ENCODE assay signal across 23 mouse cellular contexts in the genomic region with DNA sequence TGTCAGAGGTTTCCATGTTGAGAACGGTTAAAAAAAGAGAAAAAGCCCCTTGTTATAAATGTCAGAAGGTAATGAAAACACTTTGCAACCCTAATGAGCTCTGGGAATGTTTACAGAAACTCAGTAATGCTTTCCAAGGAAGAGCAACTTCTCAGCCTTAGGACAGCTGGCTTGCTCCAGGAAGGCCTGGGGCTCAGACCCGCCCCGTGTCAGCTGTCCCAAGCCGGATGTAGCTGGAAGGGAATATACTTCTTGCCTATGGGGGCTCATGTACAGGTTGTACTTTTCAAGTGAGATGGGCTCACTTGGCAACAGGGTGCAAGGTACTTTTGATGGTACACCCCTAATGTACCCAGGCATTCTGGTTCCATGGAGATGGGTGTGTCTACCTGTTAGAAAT. TPM values are rescaled to one million over a fixed set of nuclear protein-coding genes. Genes with fewer than 3 reads are reported as not detected.
A peak's percentile ranks its signal among the peaks of the same experiment; 100 is the strongest.
DNase-seq lines count a peak whose midpoint lies in the region; ATAC-seq and TF ChIP-seq lines count a peak whose summit lies in the region.
"Had no signal": no experiment of that assay in that cellular context is flagged by ENCODE, and none has a peak within 500 bp of the region (broad histone marks: within the 10 kb centered on the region; RNA-seq: fewer than 3 reads in every experiment).

No protein-coding gene starts in this region.

- peak overlapping the region; percentile 38; the same call in 1 of the 2 replicates for H3K27ac ChIP-seq in intestine, embryonic 15.5 days
- no peak overlapping the region for H3K27ac ChIP-seq in intestine, postnatal 0 days (ENCODE audit: low read depth, low read length)
- peak overlapping the region; percentile 16; the same call in 1 of the 2 replicates for H3K27ac ChIP-seq in stomach, embryonic 16.5 days (ENCODE audit: low read length)
- no peak overlapping the region for H3K27ac ChIP-seq in stomach, postnatal 0 days (replicated peaks)
- peak overlapping the region; percentile 59; the same call in 1 of the 2 replicates for H3K27ac ChIP-seq in intestine, embryonic 16.5 days (ENCODE audit: low read length)
- H3K27ac ChIP-seq in kidney, embryonic 14.5 days (ENCODE audit: low read depth, low read length) = no peak overlapping the region

- 59% methylated on average over 4 of the region's 4 CpGs for WGBS in intestine, embryonic 15.5 days
- WGBS in intestine, postnatal 0 days = 66% methylated on average over 4 of the region's 4 CpGs
- 65% methylated on average over 4 of the region's 4 CpGs for WGBS in stomach, embryonic 16.5 days
- WGBS in stomach, postnatal 0 days = 55% methylated on average over 4 of the region's 4 CpGs
- 62% methylated on average over 4 of the region's 4 CpGs for WGBS in intestine, embryonic 16.5 days
- WGBS in kidney, embryonic 14.5 days = 80% methylated on average over 4 of the region's 4 CpGs

- ATAC-seq in intestine, embryonic 15.5 days = no peak
- no peak for ATAC-seq in intestine, postnatal 0 days
- ATAC-seq in stomach, embryonic 16.5 days (ENCODE audit: insufficient read depth, low FRiP score) = no peak
- ATAC-seq in stomach, postnatal 0 days (ENCODE audit: low FRiP score, low TSS enrichment) = no peak
- peak; percentile 52; the same call in 1 of the 2 replicates for ATAC-seq in intestine, embryonic 16.5 days
- ATAC-seq in kidney, embryonic 14.5 days (ENCODE audit: low FRiP score, low TSS enrichment) = no peak
- ATAC-seq: activated CD4-positive, CD25-positive, alpha-beta regulatory T cell, adult 4 months; CD4-positive, CD25-positive, alpha-beta regulatory T cell, adult 4 months; Patski had no signal

- no peaks in the 10 kb centered on the region for H3K36me3 ChIP-seq in intestine, embryonic 15.5 days
- H3K36me3 ChIP-seq in intestine, postnatal 0 days (ENCODE audit: control insufficient read depth, insufficient read depth) = no peaks in the 10 kb centered on the region
- H3K36me3 ChIP-seq in stomach, embryonic 16.5 days (ENCODE audit: control insufficient read depth, insufficient read depth, low read length) = no peaks in the 10 kb centered on the region
- H3K36me3 ChIP-seq in stomach, postnatal 0 days (ENCODE audit: control insufficient read depth, insufficient read depth, low read length) = no peaks in the 10 kb centered on the region
- no peaks in the 10 kb centered on the region for H3K36me3 ChIP-seq in intestine, embryonic 16.5 days (ENCODE audit: control insufficient read depth, insufficient read depth, low read length)
- no peaks in the 10 kb centered on the region for H3K36me3 ChIP-seq in myocyte (ENCODE audit: control insufficient read depth, insufficient read depth)
- H3K36me3 ChIP-seq in kidney, embryonic 14.5 days (ENCODE audit: control insufficient read depth, insufficient read depth, low read length) = no peaks in the 10 kb centered on the region
- H3K36me3 ChIP-seq: G1E had no signal

- no peak for TF ChIP-seq EP300 in stomach, postnatal 0 days (optimal IDR thresholded peaks at IDR 0.05)

- TF ChIP-seq CTCF in intestine, postnatal 0 days (IDR thresholded peaks at IDR 0.05; ENCODE audit: low read depth) = no peak
- no peak for TF ChIP-seq CTCF in stomach, postnatal 0 days (IDR thresholded peaks at IDR 0.05; ENCODE audit: low read depth)

- 0 out of 2 replicates have a peak, but pooled peaks cover 4% of the 10 kb centered on the region for H3K4me1 ChIP-seq in intestine, embryonic 15.5 days (replicated peaks)
- H3K4me1 ChIP-seq in intestine, postnatal 0 days (replicated peaks; ENCODE audit: control insufficient read depth, insufficient read depth, low read length) = no peaks in the 10 kb centered on the region
- H3K4me1 ChIP-seq in stomach, embryonic 16.5 days (ENCODE audit: control insufficient read depth, insufficient read depth, low read length) = no peaks in the 10 kb centered on the region
- no peaks in the 10 kb centered on the region for H3K4me1 ChIP-seq in stomach, postnatal 0 days (replicated peaks; ENCODE audit: control insufficient read depth, insufficient read depth)
- H3K4me1 ChIP-seq in intestine, embryonic 16.5 days (ENCODE audit: control insufficient read depth, insufficient read depth, low read length) = no peaks in the 10 kb centered on the region
- H3K4me1 ChIP-seq in kidney, embryonic 14.5 days (ENCODE audit: control insufficient read depth, insufficient read depth, low read length) = no peaks in the 10 kb centered on the region

- no peak for DNase-seq in stomach, postnatal 0 days (ENCODE audit: low spot score)
- no peak for DNase-seq in gastrocnemius, adult 18-20 months (ENCODE audit: low spot score)
- DNase-seq: adrenal gland, adult 2 months; adrenal gland, adult 8-10 months; adrenal gland, postnatal 10 days; adrenal gland, postnatal 14 days; adrenal gland, postnatal 25 days; adrenal gland, postnatal 36 days; B cell, adult 2 months; cerebellum, adult 11 months; cerebellum, adult 11-12 months had no signal

- H3K79me2 ChIP-seq in myocyte (ENCODE audit: control insufficient read depth, insufficient read depth) = no peaks in the 10 kb centered on the region

- H3K4me3 ChIP-seq in intestine, embryonic 15.5 days (replicated peaks) = no peak overlapping the region
- H3K4me3 ChIP-seq in intestine, postnatal 0 days (ENCODE audit: low read depth, low read length) = no peak overlapping the region
- H3K4me3 ChIP-seq in stomach, embryonic 16.5 days (replicated peaks; ENCODE audit: low read length) = no peak overlapping the region
- no peak overlapping the region for H3K4me3 ChIP-seq in stomach, postnatal 0 days (ENCODE audit: low read depth, low read length)
- H3K4me3 ChIP-seq in intestine, embryonic 16.5 days (ENCODE audit: low read length) = no peak overlapping the region
- H3K4me3 ChIP-seq in myocyte = no peak overlapping the region
- no peak overlapping the region for H3K4me3 ChIP-seq in kidney, embryonic 14.5 days (ENCODE audit: low read length)

- no peaks in the 10 kb centered on the region for H3K27me3 ChIP-seq in intestine, embryonic 15.5 days (replicated peaks)
- no peaks in the 10 kb centered on the region for H3K27me3 ChIP-seq in intestine, postnatal 0 days (replicated peaks; ENCODE audit: control insufficient read depth, insufficient read depth, low read length)
- no peaks in the 10 kb centered on the region for H3K27me3 ChIP-seq in stomach, embryonic 16.5 days (ENCODE audit: control insufficient read depth, insufficient read depth, low read length)
- H3K27me3 ChIP-seq in stomach, postnatal 0 days (ENCODE audit: control insufficient read depth, insufficient read depth, low read length) = no peaks in the 10 kb centered on the region
- H3K27me3 ChIP-seq in intestine, embryonic 16.5 days (replicated peaks; ENCODE audit: control insufficient read depth, insufficient read depth, low read length) = no peaks in the 10 kb centered on the region
- H3K27me3 ChIP-seq in myocyte (ENCODE audit: control insufficient read depth, insufficient read depth, insufficient read length) = no peaks in the 10 kb centered on the region
- no peaks in the 10 kb centered on the region for H3K27me3 ChIP-seq in kidney, embryonic 14.5 days (ENCODE audit: control insufficient read depth, insufficient read depth, low read length)
- H3K27me3 ChIP-seq: CH12.LX, Patski had no signal

- no peak for TF ChIP-seq POLR2A in myocyte (IDR thresholded peaks at IDR 0.05; ENCODE audit: insufficient read length, low read depth)

- no peaks in the 10 kb centered on the region for H3K9me3 ChIP-seq in intestine, embryonic 15.5 days
- no peaks in the 10 kb centered on the region for H3K9me3 ChIP-seq in intestine, postnatal 0 days (ENCODE audit: control insufficient read depth)
- no peaks in the 10 kb centered on the region for H3K9me3 ChIP-seq in stomach, embryonic 16.5 days (replicated peaks; ENCODE audit: control insufficient read depth, low read length)
- no peaks in the 10 kb centered on the region for H3K9me3 ChIP-seq in stomach, postnatal 0 days (ENCODE audit: control insufficient read depth, low read length)
- H3K9me3 ChIP-seq in intestine, embryonic 16.5 days (ENCODE audit: control insufficient read depth, low read length) = no peaks in the 10 kb centered on the region
- 0 out of 2 replicates have a peak, but pooled peaks cover 2% of the 10 kb centered on the region for H3K9me3 ChIP-seq in kidney, embryonic 14.5 days (ENCODE audit: control insufficient read depth, low read length)
- H3K9me3 ChIP-seq: G1E had no signal

- no peak overlapping the region for H3ac ChIP-seq in myocyte (ENCODE audit: control insufficient read depth, insufficient read length)

- no peak overlapping the region for H3K4me2 ChIP-seq in intestine, embryonic 15.5 days (replicated peaks)
- H3K4me2 ChIP-seq in intestine, postnatal 0 days (replicated peaks; ENCODE audit: low read depth) = no peak overlapping the region
- H3K4me2 ChIP-seq in stomach, embryonic 16.5 days (ENCODE audit: low read depth, low read length) = no peak overlapping the region
- H3K4me2 ChIP-seq in stomach, postnatal 0 days (replicated peaks; ENCODE audit: low read depth) = no peak overlapping the region
- no peak overlapping the region for H3K4me2 ChIP-seq in intestine, embryonic 16.5 days (ENCODE audit: low read depth, low read length)
- no peak overlapping the region for H3K4me2 ChIP-seq in myocyte (ENCODE audit: low read depth)
- H3K4me2 ChIP-seq in kidney, embryonic 14.5 days (replicated peaks; ENCODE audit: low read depth, low read length) = no peak overlapping the region

- H3K9ac ChIP-seq in intestine, embryonic 15.5 days = no peak overlapping the region
- H3K9ac ChIP-seq in intestine, postnatal 0 days (ENCODE audit: low read depth, low read length) = no peak overlapping the region
- no peak overlapping the region for H3K9ac ChIP-seq in stomach, embryonic 16.5 days (ENCODE audit: low read length)
- no peak overlapping the region for H3K9ac ChIP-seq in stomach, postnatal 0 days (ENCODE audit: low read length)
- H3K9ac ChIP-seq in intestine, embryonic 16.5 days (ENCODE audit: low read depth, low read length) = no peak overlapping the region
- H3K9ac ChIP-seq in kidney, embryonic 14.5 days (ENCODE audit: low read depth, low read length) = no peak overlapping the region

TF ChIP-seq in myocyte, 11 proteins besides CTCF, POLR2A, EP300 and RAD21 (continues in another document):
- TF ChIP-seq MYOD1 (IDR thresholded peaks at IDR 0.05; ENCODE audit: control insufficient read depth in 1 of 3, insufficient read length in 2 of 3, low read depth in 2 of 3) = peak in 1 of 3 experiments; percentile 74
- TF ChIP-seq REST (IDR thresholded peaks at IDR 0.05; ENCODE audit: insufficient read depth, insufficient read length) = no peak

RNA-seq across cellular contexts. Expression of a gene that starts 28.4 kb away (rescaled TPM):
- 6.2 and 7.2 TPM in 2 replicates for polyA plus RNA-seq in intestine, embryonic 15.5 days (2015; fragmentation: Nextera tagmentation; extraction: Ambion mirVana)
- polyA plus RNA-seq in intestine, postnatal 0 days (2015; fragmentation: Nextera tagmentation; extraction: Ambion mirVana) = 4.9 and 6.1 TPM in 2 replicates
- polyA plus RNA-seq in stomach, embryonic 16.5 days (2015; fragmentation: Nextera tagmentation; extraction: Ambion mirVana) = 4.2 and 5.1 TPM in 2 replicates
- polyA plus RNA-seq in stomach, postnatal 0 days (2015; fragmentation: Nextera tagmentation; extraction: Ambion mirVana) = 3.0 and 4.0 TPM in 2 replicates
- polyA plus RNA-seq in intestine, embryonic 16.5 days (2015; fragmentation: Nextera tagmentation; extraction: Ambion mirVana) = 10.3 and 10.5 TPM in 2 replicates
- polyA plus RNA-seq in myocyte (2012; fragmentation: generic; extraction: Trizol) = 0.42 TPM
- 0.74 and 1.2 TPM in 2 replicates for polyA plus RNA-seq in kidney, embryonic 14.5 days (2014; fragmentation: Nextera tagmentation; extraction: Ambion mirVana)
- under 1 TPM; 0.09 to 0.17 TPM for total RNA-seq in gastrocnemius, adult 18-20 months (2021)
- total RNA-seq: MEL had no signal
- polyA plus RNA-seq: G1E had no signal

Comparison
In these comparisons a context has a peak if more than half of its experiments do, and no peak if none do; other contexts are left out.
1. H3K27ac ChIP-seq: peak in intestine, embryonic 15.5 days (single experiment), stomach, embryonic 16.5 days (single experiment) and intestine, embryonic 16.5 days (single experiment); none in intestine, postnatal 0 days (single experiment), stomach, postnatal 0 days (single experiment) and kidney, embryonic 14.5 days (single experiment).